Mouse (Mus musculus): ENCODE data around the gene Ldhd. TPM values are rescaled to one million over a fixed set of nuclear protein-coding genes. Genes with fewer than 3 reads are reported as not detected.

Gene Ldhd
- polyA plus RNA-seq, 2 experiments, result 0.74 to 0.77 TPM

- Histone ChIP-seq H3K36me3 (ENCODE audit: control insufficient read depth, insufficient read depth, low read length) (peaks cover 8% of the 10 kb centered on the region), H3K9ac (ENCODE audit: low read depth, low read length, severe bottlenecking) (no peak overlapping the region), H3K4me1 (ENCODE audit: control insufficient read depth, insufficient read depth, low read length) (peaks cover 8% of the 10 kb centered on the region; the same call in 1 of the 2 replicates), H3K27ac (replicated peaks; ENCODE audit: low read depth, low read length) (no peak overlapping the region), H3K9me3 (ENCODE audit: control insufficient read depth, low read length) (no peaks in the 10 kb centered on the region), H3K27me3 (ENCODE audit: control insufficient read depth, insufficient read depth, low read length) (no peaks in the 10 kb centered on the region), H3K4me3 (replicated peaks; ENCODE audit: low read length) (no peak overlapping the region), H3K4me2 (replicated peaks; ENCODE audit: low read depth, low read length, severe bottlenecking) (no peak overlapping the region)
- DNase-seq (ENCODE audit: low spot score) (no peak), ATAC-seq (ENCODE audit: low FRiP score, low read depth) (no peak)
- no peak for TF ChIP-seq POLR2A (IDR thresholded peaks at IDR 0.05; ENCODE audit: borderline replicate concordance, extremely low read depth, insufficient read depth, insufficient read length)
Observed at GRCm38 (mm10) chr8:111576501-111576900, 53.7 kb downstream of the Ldhd start.

DNA sequence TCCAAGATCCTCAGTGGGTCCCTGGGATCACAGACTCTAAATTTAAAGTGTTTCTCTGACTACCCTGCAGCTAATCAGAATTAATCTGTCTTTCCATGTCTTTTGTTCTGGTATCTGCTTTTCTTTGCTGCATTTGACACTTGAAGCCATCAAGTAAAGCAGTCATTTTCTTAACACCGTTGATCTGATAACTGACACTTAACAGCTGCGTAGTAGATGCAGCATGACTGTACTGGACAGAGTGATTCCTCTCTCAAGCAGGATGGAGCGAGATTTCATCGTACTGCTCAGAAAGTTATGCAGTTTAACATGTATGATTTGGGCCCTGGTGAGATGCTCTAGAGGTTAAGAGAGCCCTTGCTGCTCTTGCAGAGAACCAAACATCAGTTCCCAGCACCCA is 54.7 kb downstream of the Ldhd start:
- TF ChIP-seq POLR2A (IDR thresholded peaks at IDR 0.05; ENCODE audit: borderline replicate concordance, extremely low read depth, insufficient read depth, insufficient read length), result no peak

DNA sequence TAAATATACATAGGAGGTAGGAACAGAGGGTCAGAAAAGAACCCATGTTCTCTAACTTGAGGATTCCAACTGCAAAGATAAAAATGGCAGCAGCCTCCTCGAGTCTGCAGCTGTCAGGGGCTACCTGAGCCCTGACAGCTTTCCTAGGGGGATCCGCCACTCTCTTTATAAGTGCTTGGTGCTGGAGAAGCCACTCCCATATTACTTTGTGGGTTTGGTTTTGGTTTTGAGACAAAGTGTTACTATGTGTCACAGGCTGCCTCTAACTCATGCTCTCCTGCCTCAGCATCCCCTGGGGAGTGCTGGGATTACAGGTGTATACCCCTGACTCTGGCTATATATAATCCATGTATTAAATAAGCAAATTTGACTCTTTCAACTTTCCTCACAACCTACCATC is 56.2 kb downstream of the Ldhd start:
- 69% methylated on average over 2 of the region's 2 CpGs for WGBS
- H3K4me3 ChIP-seq (replicated peaks; ENCODE audit: low read length), result no peak overlapping the region
- no peaks in the 10 kb centered on the region for H3K9me3 ChIP-seq (ENCODE audit: control insufficient read depth, low read length)
- H3K27me3 ChIP-seq (ENCODE audit: control insufficient read depth, insufficient read depth, low read length), result no peaks in the 10 kb centered on the region
- TF ChIP-seq POLR2A (IDR thresholded peaks at IDR 0.05; ENCODE audit: borderline replicate concordance, extremely low read depth, insufficient read depth, insufficient read length), result no peak
- H3K27ac ChIP-seq (replicated peaks; ENCODE audit: low read depth, low read length), result no peak overlapping the region
- H3K36me3 ChIP-seq (ENCODE audit: control insufficient read depth, insufficient read depth, low read length), result peaks cover 8% of the 10 kb centered on the region; the same call in 1 of the 2 replicates
- DNase-seq (ENCODE audit: low spot score) (no peak), ATAC-seq (ENCODE audit: low FRiP score, low read depth) (no peak)
- no peak overlapping the region for H3K9ac ChIP-seq (ENCODE audit: low read depth, low read length, severe bottlenecking)
- no peak overlapping the region for H3K4me2 ChIP-seq (replicated peaks; ENCODE audit: low read depth, low read length, severe bottlenecking)
- H3K4me1 ChIP-seq (ENCODE audit: control insufficient read depth, insufficient read depth, low read length), result peaks cover 8% of the 10 kb centered on the region; the same call in 1 of the 2 replicates

More for the DNA sequence above, 54.7 kb downstream of the Ldhd start:
- H3K36me3 ChIP-seq (ENCODE audit: control insufficient read depth, insufficient read depth, low read length), result peaks cover 8% of the 10 kb centered on the region
- H3K9me3 ChIP-seq (ENCODE audit: control insufficient read depth, low read length), result no peaks in the 10 kb centered on the region
- H3K27me3 ChIP-seq (ENCODE audit: control insufficient read depth, insufficient read depth, low read length), result no peaks in the 10 kb centered on the region
- no peak for ATAC-seq (ENCODE audit: low FRiP score, low read depth)
- H3K9ac ChIP-seq (ENCODE audit: low read depth, low read length, severe bottlenecking), result no peak overlapping the region
- H3K4me3 ChIP-seq (replicated peaks; ENCODE audit: low read length), result no peak overlapping the region
- H3K4me1 ChIP-seq (ENCODE audit: control insufficient read depth, insufficient read depth, low read length), result peaks cover 8% of the 10 kb centered on the region; the same call in 1 of the 2 replicates
- DNase-seq (ENCODE audit: low spot score), result no peak
- H3K27ac ChIP-seq (replicated peaks; ENCODE audit: low read depth, low read length), result no peak overlapping the region
- 93% methylated on average over 4 of the region's 4 CpGs for WGBS
- H3K4me2 ChIP-seq (replicated peaks; ENCODE audit: low read depth, low read length, severe bottlenecking), result no peak overlapping the region

Other genes with a start within 250 kb of the Ldhd start
- gene Fa2h, start 236.6 kb downstream of the Ldhd start, polyA plus RNA-seq (2012; rRNA removed), result 0.06 TPM in 1 of 2 replicates, not detected in the other
- not detected in 2 replicates for gene Fa2h, start 236.6 kb downstream of the Ldhd start, polyA plus RNA-seq (2014; fragmentation: Nextera tagmentation; extraction: Ambion mirVana)
- gene Wdr59, start 108.3 kb downstream of the Ldhd start, polyA plus RNA-seq (2012; rRNA removed), result 11.5 and 13.3 TPM in 2 replicates
- gene Wdr59, start 108.3 kb downstream of the Ldhd start, polyA plus RNA-seq (2014; fragmentation: Nextera tagmentation; extraction: Ambion mirVana), result 6.0 and 6.1 TPM in 2 replicates
- 133 and 158 TPM in 2 replicates for gene Znrf1, start 94.3 kb downstream of the Ldhd start, polyA plus RNA-seq (2012; rRNA removed)
- 42.4 and 55.3 TPM in 2 replicates for gene Znrf1, start 94.3 kb downstream of the Ldhd start, polyA plus RNA-seq (2014; fragmentation: Nextera tagmentation; extraction: Ambion mirVana)
- 18.3 and 20.8 TPM in 2 replicates for gene Zfp1, start 13.0 kb upstream of the Ldhd start, polyA plus RNA-seq (2012; rRNA removed)
- 20.7 and 24.7 TPM in 2 replicates for gene Zfp1, start 13.0 kb upstream of the Ldhd start, polyA plus RNA-seq (2014; fragmentation: Nextera tagmentation; extraction: Ambion mirVana)
- gene Ctrb1, start 60.6 kb upstream of the Ldhd start, polyA plus RNA-seq (2012; rRNA removed), result 0.10 and 0.91 TPM in 2 replicates
- gene Ctrb1, start 60.6 kb upstream of the Ldhd start, polyA plus RNA-seq (2014; fragmentation: Nextera tagmentation; extraction: Ambion mirVana), result not detected in 2 replicates
- gene Bcar1, start 113.4 kb upstream of the Ldhd start, polyA plus RNA-seq (2012; rRNA removed), result 55.5 and 79.4 TPM in 2 replicates
- 40.7 and 45.4 TPM in 2 replicates for gene Bcar1, start 113.4 kb upstream of the Ldhd start, polyA plus RNA-seq (2014; fragmentation: Nextera tagmentation; extraction: Ambion mirVana)
- 50.4 and 129 TPM in 2 replicates for gene Cfdp1, start 223.9 kb upstream of the Ldhd start, polyA plus RNA-seq (2012; rRNA removed)
- gene Cfdp1, start 223.9 kb upstream of the Ldhd start, polyA plus RNA-seq (2014; fragmentation: Nextera tagmentation; extraction: Ambion mirVana), result 210 and 219 TPM in 2 replicates
- 5.8 and 7.0 TPM in 2 replicates for gene Tmem170, start 246.4 kb upstream of the Ldhd start, polyA plus RNA-seq (2012; rRNA removed)
- 4.0 and 5.1 TPM in 2 replicates for gene Tmem170, start 246.4 kb upstream of the Ldhd start, polyA plus RNA-seq (2014; fragmentation: Nextera tagmentation; extraction: Ambion mirVana)